Mouse (Mus musculus): ENCODE results near the gene Tbc1d17. TPM values are rescaled to one million over a fixed set of nuclear protein-coding genes. Genes with fewer than 3 reads are reported as not detected.

The Tbc1d17 gene
- total and polyA plus RNA-seq, 2 experiments, result 20.2 to 91.6 TPM

DNA sequence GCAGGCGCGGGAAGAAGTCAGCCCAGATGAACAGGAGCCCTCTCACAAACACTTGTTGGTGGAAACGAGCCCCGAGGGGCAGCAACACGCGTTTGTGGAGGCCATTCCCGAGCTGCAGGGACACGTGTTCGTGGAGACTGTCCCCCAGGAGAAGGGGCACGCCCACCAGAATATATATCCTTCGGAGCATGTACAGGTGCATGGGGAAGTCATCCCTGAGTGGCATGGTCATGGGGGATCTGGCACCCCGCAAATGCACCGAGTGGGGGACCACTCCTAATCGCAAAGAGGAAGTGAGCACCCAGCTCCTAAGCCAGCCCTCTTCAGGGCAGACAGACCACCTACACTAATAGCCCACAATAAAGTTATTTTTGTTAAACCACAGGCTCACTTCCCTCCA lies 8.5 kb downstream of the Tbc1d17 start:
- H3K27ac ChIP-seq (replicated peaks; ENCODE audit: insufficient read depth, low read depth, low read length), result no peak overlapping the region
- H3K27me3 ChIP-seq (ENCODE audit: control insufficient read depth, insufficient read depth, low read length), result no peaks in the 10 kb centered on the region
- H3K9ac ChIP-seq (ENCODE audit: low read depth, low read length), result no peak overlapping the region
- H3K36me3 ChIP-seq (ENCODE audit: control insufficient read depth, insufficient read depth, low read length), result peaks cover 7% of the 10 kb centered on the region; the same call in 1 of the 2 replicates
- TF ChIP-seq CTCF (IDR thresholded peaks at IDR 0.05; ENCODE audit: low read depth, low read length) (no peak), POLR2A (IDR thresholded peaks at IDR 0.05; ENCODE audit: extremely low read depth, insufficient read depth, low read length) (no peak)
- no peaks in the 10 kb centered on the region for H3K4me1 ChIP-seq (ENCODE audit: control insufficient read depth, insufficient read depth, low read length)
- no peak for DNase-seq (ENCODE audit: extremely low read depth, low read depth, low spot score)
- no peaks in the 10 kb centered on the region for H3K79me2 ChIP-seq (ENCODE audit: control insufficient read depth, insufficient read depth, low read length)
- no peak overlapping the region for H3K4me3 ChIP-seq (ENCODE audit: insufficient read depth, low read depth, low read length)
- WGBS, result 76% methylated on average over 14 of the region's 14 CpGs

DNA sequence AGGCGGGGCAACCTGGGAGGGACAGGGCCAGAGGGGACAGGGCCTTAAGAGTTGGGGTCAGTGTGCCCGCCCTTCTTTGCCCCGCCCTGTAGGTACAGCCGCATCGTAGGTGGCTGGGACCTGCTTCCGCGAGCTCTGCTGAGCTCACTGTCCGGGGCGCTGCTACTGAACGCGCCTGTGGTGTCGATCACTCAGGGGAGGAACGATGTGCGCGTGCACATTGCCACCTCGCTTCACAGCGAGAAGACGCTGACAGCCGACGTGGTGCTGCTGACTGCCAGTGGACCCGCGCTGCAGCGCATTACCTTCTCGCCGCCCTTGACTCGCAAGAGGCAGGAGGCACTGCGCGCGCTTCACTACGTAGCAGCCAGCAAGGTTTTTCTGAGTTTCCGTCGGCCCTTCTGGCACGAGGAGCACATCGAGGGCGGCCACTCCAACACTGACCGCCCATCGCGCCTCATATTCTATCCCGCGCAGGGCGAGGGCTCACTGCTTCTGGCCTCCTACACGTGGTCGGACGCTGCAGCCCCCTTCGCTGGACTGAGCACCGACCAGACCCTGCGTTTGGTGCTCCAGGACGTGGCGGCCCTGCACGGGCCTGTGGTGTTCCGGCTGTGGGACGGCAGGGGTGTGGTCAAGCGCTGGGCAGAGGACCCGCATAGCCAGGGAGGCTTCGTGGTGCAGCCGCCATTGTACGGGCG lies 9.2 kb downstream of the Tbc1d17 start:
- Histone ChIP-seq H3K36me3 (ENCODE audit: control insufficient read depth, insufficient read depth, low read length) (peaks cover 5% of the 10 kb centered on the region; the same call in 1 of the 2 replicates), H3K27ac (replicated peaks; ENCODE audit: insufficient read depth, low read depth, low read length) (no peak overlapping the region), H3K27me3 (ENCODE audit: control insufficient read depth, insufficient read depth, low read length) (no peaks in the 10 kb centered on the region), H3K4me3 (ENCODE audit: insufficient read depth, low read depth, low read length) (peak overlapping the region; percentile 4; the same call in 1 of the 2 replicates), H3K9ac (ENCODE audit: low read depth, low read length) (peak overlapping the region; percentile 2; the same call in 1 of the 2 replicates), H3K4me1 (ENCODE audit: control insufficient read depth, insufficient read depth, low read length) (no peaks in the 10 kb centered on the region), H3K79me2 (ENCODE audit: control insufficient read depth, insufficient read depth, low read length) (no peaks in the 10 kb centered on the region)
- DNase-seq (ENCODE audit: extremely low read depth, low read depth, low spot score), result no peak
- WGBS, result 20% methylated on average over 58 of the region's 58 CpGs
- no peak for TF ChIP-seq CTCF (IDR thresholded peaks at IDR 0.05; ENCODE audit: low read depth, low read length)
- TF ChIP-seq POLR2A (IDR thresholded peaks at IDR 0.05; ENCODE audit: extremely low read depth, insufficient read depth, low read length), result no peak

DNA sequence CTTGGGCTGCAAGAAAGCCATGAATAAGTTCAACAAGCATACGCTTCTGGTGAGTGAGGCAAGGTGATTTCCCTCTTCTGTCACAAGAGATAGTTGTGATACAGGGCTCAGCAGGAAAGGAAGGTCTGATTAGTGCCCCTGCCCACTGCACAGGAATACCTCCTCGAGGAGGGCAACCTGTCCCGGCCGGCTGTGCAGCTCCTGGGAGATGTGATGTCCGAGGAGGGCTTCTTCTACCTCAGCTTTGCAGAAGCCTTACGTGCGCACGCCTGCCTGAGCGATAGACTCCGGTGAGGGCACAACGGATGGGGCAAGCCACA lies 9.7 kb downstream of the Tbc1d17 start:
- Histone ChIP-seq H3K4me1 (ENCODE audit: control insufficient read depth, insufficient read depth, low read length) (no peaks in the 10 kb centered on the region), H3K79me2 (ENCODE audit: control insufficient read depth, insufficient read depth, low read length) (no peaks in the 10 kb centered on the region), H3K36me3 (ENCODE audit: control insufficient read depth, insufficient read depth, low read length) (peaks cover 2% of the 10 kb centered on the region; the same call in 1 of the 2 replicates), H3K27ac (replicated peaks; ENCODE audit: insufficient read depth, low read depth, low read length) (no peak overlapping the region), H3K9ac (ENCODE audit: low read depth, low read length) (no peak overlapping the region), H3K27me3 (ENCODE audit: control insufficient read depth, insufficient read depth, low read length) (no peaks in the 10 kb centered on the region), H3K4me3 (ENCODE audit: insufficient read depth, low read depth, low read length) (no peak overlapping the region; the same call in 1 of the 2 replicates)
- 58% methylated on average over 11 of the region's 11 CpGs for WGBS
- DNase-seq (ENCODE audit: extremely low read depth, low read depth, low spot score), result no peak
- TF ChIP-seq CTCF (IDR thresholded peaks at IDR 0.05; ENCODE audit: low read depth, low read length) (no peak), POLR2A (IDR thresholded peaks at IDR 0.05; ENCODE audit: extremely low read depth, insufficient read depth, low read length) (no peak)

DNA sequence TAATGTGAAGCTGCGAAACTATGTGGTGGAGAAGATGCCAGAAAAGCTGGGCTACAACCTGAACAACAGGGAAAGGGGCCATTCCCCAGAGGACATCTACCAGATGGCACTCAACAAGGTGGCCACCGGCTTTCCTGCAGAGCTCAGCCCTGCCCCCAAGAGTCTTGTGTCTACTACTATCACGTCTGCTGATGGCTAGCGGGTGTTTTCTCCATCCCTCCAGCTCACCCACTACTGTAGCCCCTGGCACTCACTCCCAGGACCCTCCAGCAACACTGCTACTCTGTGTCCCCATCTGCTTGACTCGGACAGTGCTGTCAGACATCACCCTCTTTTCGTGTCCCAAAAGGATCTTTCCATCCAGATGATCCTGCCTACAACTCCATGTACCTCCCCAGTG lies 10.8 kb downstream of the Tbc1d17 start:
- no peak overlapping the region for H3K4me3 ChIP-seq (ENCODE audit: insufficient read depth, low read depth, low read length)
- DNase-seq (ENCODE audit: extremely low read depth, low read depth, low spot score), result no peak

DNA sequence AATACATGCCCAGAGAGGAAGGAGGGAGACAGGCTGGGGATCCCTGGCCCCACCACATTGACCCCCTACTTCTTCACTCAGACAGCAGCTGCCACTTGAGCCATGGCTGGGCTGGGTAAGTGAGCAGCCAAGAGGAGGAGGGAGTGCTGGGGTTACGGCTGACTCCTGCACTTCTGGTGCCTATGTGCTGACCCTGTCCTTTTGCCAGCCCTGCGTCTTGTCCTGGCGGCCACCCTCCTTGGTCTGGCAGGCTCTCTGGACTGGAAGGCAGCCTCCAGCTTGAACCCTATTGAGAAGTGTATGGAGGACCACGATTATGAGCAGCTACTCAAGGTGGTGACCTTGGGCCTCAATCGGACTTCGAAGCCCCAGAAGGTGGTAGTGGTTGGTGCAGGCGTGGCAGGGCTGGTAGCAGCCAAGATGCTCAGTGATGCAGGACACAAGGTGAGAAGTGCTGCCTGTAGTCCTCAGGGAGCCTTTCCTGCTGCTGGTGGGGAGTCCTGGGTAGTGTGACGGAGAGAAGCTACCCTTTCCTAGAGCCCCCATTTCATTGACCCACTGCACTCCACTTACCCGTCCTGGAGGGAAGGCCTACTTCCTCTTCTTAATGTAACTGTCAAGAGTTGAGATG lies 12.3 kb downstream of the Tbc1d17 start:
- DNase-seq (ENCODE audit: extremely low read depth, low read depth, low spot score), result no peak
- Histone ChIP-seq H3K27ac (replicated peaks; ENCODE audit: insufficient read depth, low read depth, low read length) (no peak overlapping the region), H3K27me3 (ENCODE audit: control insufficient read depth, insufficient read depth, low read length) (no peaks in the 10 kb centered on the region), H3K36me3 (ENCODE audit: control insufficient read depth, insufficient read depth, low read length) (no peaks in the 10 kb centered on the region), H3K4me3 (ENCODE audit: insufficient read depth, low read depth, low read length) (no peak overlapping the region), H3K79me2 (ENCODE audit: control insufficient read depth, insufficient read depth, low read length) (no peaks in the 10 kb centered on the region), H3K4me1 (ENCODE audit: control insufficient read depth, insufficient read depth, low read length) (no peaks in the 10 kb centered on the region; the same call in 1 of the 2 replicates), H3K9ac (ENCODE audit: low read depth, low read length) (no peak overlapping the region)
- 80% methylated on average over 9 of the region's 9 CpGs for WGBS
- no peak for TF ChIP-seq POLR2A (IDR thresholded peaks at IDR 0.05; ENCODE audit: extremely low read depth, insufficient read depth, low read length)
- TF ChIP-seq CTCF (IDR thresholded peaks at IDR 0.05; ENCODE audit: low read depth, low read length), result no peak

More for the DNA sequence above, 10.8 kb downstream of the Tbc1d17 start:
- TF ChIP-seq POLR2A (IDR thresholded peaks at IDR 0.05; ENCODE audit: extremely low read depth, insufficient read depth, low read length), result no peak
- TF ChIP-seq CTCF (IDR thresholded peaks at IDR 0.05; ENCODE audit: low read depth, low read length), result no peak
- WGBS, result 96% methylated on average over 6 of the region's 6 CpGs
- Histone ChIP-seq H3K9ac (ENCODE audit: low read depth, low read length) (no peak overlapping the region), H3K36me3 (ENCODE audit: control insufficient read depth, insufficient read depth, low read length) (peaks cover 2% of the 10 kb centered on the region; the same call in 1 of the 2 replicates), H3K4me1 (ENCODE audit: control insufficient read depth, insufficient read depth, low read length) (no peaks in the 10 kb centered on the region; the same call in 1 of the 2 replicates), H3K79me2 (ENCODE audit: control insufficient read depth, insufficient read depth, low read length) (no peaks in the 10 kb centered on the region), H3K27ac (replicated peaks; ENCODE audit: insufficient read depth, low read depth, low read length) (no peak overlapping the region), H3K27me3 (ENCODE audit: control insufficient read depth, insufficient read depth, low read length) (no peaks in the 10 kb centered on the region)

DNA sequence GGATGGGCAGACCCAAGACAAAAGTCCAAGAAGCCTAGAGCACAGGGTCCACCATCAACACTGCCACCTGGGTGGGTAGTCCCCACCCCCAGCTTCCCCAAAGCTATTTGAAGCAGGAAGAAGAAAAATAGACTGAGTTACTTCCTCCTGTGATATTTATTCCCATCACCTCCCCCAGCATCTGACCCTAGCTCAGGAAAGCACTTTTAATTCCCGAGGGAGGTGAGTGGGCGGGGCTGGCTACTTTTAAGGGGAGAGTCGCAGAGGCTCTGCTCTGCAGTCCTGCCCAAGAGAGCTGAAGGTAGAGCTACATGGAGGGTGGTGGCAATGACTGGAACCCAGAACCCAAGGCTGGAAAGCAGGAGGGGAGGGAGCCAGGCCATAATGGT lies 12.9 kb downstream of the Tbc1d17 start:
- no peaks in the 10 kb centered on the region for H3K36me3 ChIP-seq (ENCODE audit: control insufficient read depth, insufficient read depth, low read length)
- no peak overlapping the region for H3K27ac ChIP-seq (replicated peaks; ENCODE audit: insufficient read depth, low read depth, low read length)
- no peak overlapping the region for H3K4me3 ChIP-seq (ENCODE audit: insufficient read depth, low read depth, low read length)
- TF ChIP-seq POLR2A (IDR thresholded peaks at IDR 0.05; ENCODE audit: extremely low read depth, insufficient read depth, low read length) (no peak), CTCF (IDR thresholded peaks at IDR 0.05; ENCODE audit: low read depth, low read length) (no peak)
- no peak overlapping the region for H3K9ac ChIP-seq (ENCODE audit: low read depth, low read length)
- 73% methylated on average over 3 of the region's 3 CpGs for WGBS
- no peaks in the 10 kb centered on the region for H3K27me3 ChIP-seq (ENCODE audit: control insufficient read depth, insufficient read depth, low read length)
- H3K79me2 ChIP-seq (ENCODE audit: control insufficient read depth, insufficient read depth, low read length), result no peaks in the 10 kb centered on the region
- no peaks in the 10 kb centered on the region; the same call in 1 of the 2 replicates for H3K4me1 ChIP-seq (ENCODE audit: control insufficient read depth, insufficient read depth, low read length)
- DNase-seq (ENCODE audit: extremely low read depth, low read depth, low spot score), result no peak

All from liver, adult 2 months (tissue).